Mouse (Mus musculus): ENCODE data around the gene Rbm33. TPM values are rescaled to one million over a fixed set of nuclear protein-coding genes. Genes with fewer than 3 reads are reported as not detected.

Rbm33 gene
- polyA plus RNA-seq, 1 experiment from 2014 or later = 10.0 TPM

- Histone ChIP-seq H3K9ac (no peak overlapping the region), H3K9me3 (no peaks in the 10 kb centered on the region), H3K27me3 (replicated peaks) (no peaks in the 10 kb centered on the region), H3K4me1 (replicated peaks) (no peaks in the 10 kb centered on the region), H3K4me2 (replicated peaks) (no peak overlapping the region), H3K27ac (no peak overlapping the region), H3K36me3 (peaks cover 19% of the 10 kb centered on the region; the same call in 1 of the 2 replicates), H3K4me3 (replicated peaks) (no peak overlapping the region)
- ATAC-seq = peak; percentile 58
- 78% methylated on average over 12 of the region's 12 CpGs for WGBS
These were observed 102.8 kb downstream of the Rbm33 start for GRCm38 (mm10) chr5:28419640-28420265.

- no peak overlapping the region for H3K4me3 ChIP-seq (replicated peaks)
- H3K27ac ChIP-seq = no peak overlapping the region
- no peak overlapping the region for H3K9ac ChIP-seq
- H3K27me3 ChIP-seq (replicated peaks) = no peaks in the 10 kb centered on the region
- no peaks in the 10 kb centered on the region for H3K9me3 ChIP-seq
- WGBS = 66% methylated on average over 4 of the region's 4 CpGs
- peaks cover under 1% of the 10 kb centered on the region; the same call in 1 of the 2 replicates for H3K36me3 ChIP-seq
- H3K4me1 ChIP-seq (replicated peaks) = no peaks in the 10 kb centered on the region
- ATAC-seq = no peak
- H3K4me2 ChIP-seq (replicated peaks) = no peak overlapping the region
These were observed 106.9 kb downstream of the Rbm33 start for GRCm38 (mm10) chr5:28423781-28424180.

GRCm38 (mm10) chr5:28425926-28426325, 109.0 kb downstream of the Rbm33 start:
- 93% methylated on average over 9 of the region's 9 CpGs for whole genome bisulfite sequencing
- no peaks in the 10 kb centered on the region for H3K4me1 ChIP-seq (replicated peaks)

GRCm38 (mm10) chr5:28450126-28450890, 133.4 kb downstream of the Rbm33 start:
- Histone ChIP-seq H3K4me1 (replicated peaks) (no peaks in the 10 kb centered on the region), H3K27ac (no peak overlapping the region), H3K9me3 (no peaks in the 10 kb centered on the region), H3K36me3 (no peaks in the 10 kb centered on the region), H3K9ac (no peak overlapping the region), H3K4me3 (replicated peaks) (no peak overlapping the region), H3K4me2 (replicated peaks) (no peak overlapping the region), H3K27me3 (replicated peaks) (0 out of 2 replicates have a peak, but pooled peaks cover under 1% of the 10 kb centered on the region)
- 61% methylated on average over 3 of the region's 3 CpGs for WGBS
- no peak for ATAC-seq

More at GRCm38 (mm10) chr5:28425926-28426325, 109.0 kb downstream of the Rbm33 start:
- no peak for ATAC-seq
- H3K27ac ChIP-seq = no peak overlapping the region
- no peaks in the 10 kb centered on the region for H3K36me3 ChIP-seq
- H3K4me2 ChIP-seq (replicated peaks) = no peak overlapping the region
- no peak overlapping the region for H3K4me3 ChIP-seq (replicated peaks)
- no peaks in the 10 kb centered on the region for H3K9me3 ChIP-seq
- H3K9ac ChIP-seq = no peak overlapping the region
- no peaks in the 10 kb centered on the region for H3K27me3 ChIP-seq (replicated peaks)

- Histone ChIP-seq H3K27ac (no peak overlapping the region), H3K4me3 (replicated peaks) (no peak overlapping the region), H3K4me1 (replicated peaks) (no peaks in the 10 kb centered on the region), H3K36me3 (no peaks in the 10 kb centered on the region), H3K27me3 (replicated peaks) (peaks cover 8% of the 10 kb centered on the region), H3K4me2 (replicated peaks) (no peak overlapping the region), H3K9me3 (no peaks in the 10 kb centered on the region), H3K9ac (no peak overlapping the region)
- 20% methylated on average over 6 of the region's 6 CpGs for WGBS
- peak; percentile 51; the same call in 1 of the 2 replicates for ATAC-seq
These were observed 134.2 kb downstream of the Rbm33 start for GRCm38 (mm10) chr5:28451053-28451638.

GRCm38 (mm10) chr5:28453086-28453485, 136.2 kb downstream of the Rbm33 start:
- Histone ChIP-seq H3K9me3 (no peaks in the 10 kb centered on the region), H3K4me1 (replicated peaks) (peaks cover 4% of the 10 kb centered on the region; the same call in 1 of the 2 replicates), H3K9ac (no peak overlapping the region), H3K27ac (no peak overlapping the region), H3K27me3 (replicated peaks) (peaks cover 20% of the 10 kb centered on the region), H3K36me3 (no peaks in the 10 kb centered on the region), H3K4me2 (replicated peaks) (no peak overlapping the region), H3K4me3 (replicated peaks) (no peak overlapping the region)
- WGBS = 82% methylated on average over 5 of the region's 5 CpGs
- ATAC-seq = no peak

- Histone ChIP-seq H3K4me2 (replicated peaks) (no peak overlapping the region), H3K9me3 (no peaks in the 10 kb centered on the region), H3K27ac (no peak overlapping the region), H3K36me3 (no peaks in the 10 kb centered on the region), H3K9ac (no peak overlapping the region), H3K27me3 (replicated peaks) (peaks cover 24% of the 10 kb centered on the region), H3K4me3 (replicated peaks) (no peak overlapping the region), H3K4me1 (replicated peaks) (peaks cover 7% of the 10 kb centered on the region; the same call in 1 of the 2 replicates)
- ATAC-seq = no peak
- WGBS = 48% methylated on average over 3 of the region's 3 CpGs
These were observed 136.6 kb downstream of the Rbm33 start for GRCm38 (mm10) chr5:28453523-28453922.

GRCm38 (mm10) chr5:28454546-28454945, 137.6 kb downstream of the Rbm33 start:
- no peak overlapping the region for H3K27ac ChIP-seq
- peaks cover 34% of the 10 kb centered on the region for H3K27me3 ChIP-seq (replicated peaks)
- no peak for ATAC-seq
- H3K9me3 ChIP-seq = no peaks in the 10 kb centered on the region
- H3K4me3 ChIP-seq (replicated peaks) = no peak overlapping the region
- no peak overlapping the region for H3K9ac ChIP-seq
- WGBS = 76% methylated on average over 6 of the region's 6 CpGs
- H3K4me2 ChIP-seq (replicated peaks) = no peak overlapping the region
- no peaks in the 10 kb centered on the region for H3K36me3 ChIP-seq
- H3K4me1 ChIP-seq (replicated peaks) = peaks cover 15% of the 10 kb centered on the region; the same call in 1 of the 2 replicates

GRCm38 (mm10) chr5:28455721-28456120, 138.8 kb downstream of the Rbm33 start:
- 85% methylated on average over 5 of the region's 5 CpGs for WGBS
- Histone ChIP-seq H3K27me3 (replicated peaks) (peaks cover 45% of the 10 kb centered on the region), H3K4me1 (replicated peaks) (peaks cover 23% of the 10 kb centered on the region; the same call in 1 of the 2 replicates), H3K4me2 (replicated peaks) (no peak overlapping the region), H3K27ac (no peak overlapping the region), H3K4me3 (replicated peaks) (no peak overlapping the region), H3K36me3 (no peaks in the 10 kb centered on the region), H3K9me3 (no peaks in the 10 kb centered on the region), H3K9ac (no peak overlapping the region)
- no peak for ATAC-seq

GRCm38 (mm10) chr5:28456366-28456765, 139.4 kb downstream of the Rbm33 start:
- no peak overlapping the region for H3K4me3 ChIP-seq (replicated peaks)
- H3K36me3 ChIP-seq = no peaks in the 10 kb centered on the region
- H3K9me3 ChIP-seq = no peaks in the 10 kb centered on the region
- 84% methylated on average over 1 of the region's 1 CpGs for WGBS
- no peak for ATAC-seq
- H3K4me2 ChIP-seq (replicated peaks) = no peak overlapping the region
- peaks cover 23% of the 10 kb centered on the region; the same call in 1 of the 2 replicates for H3K4me1 ChIP-seq (replicated peaks)
- H3K27me3 ChIP-seq (replicated peaks) = peaks cover 52% of the 10 kb centered on the region
- no peak overlapping the region for H3K9ac ChIP-seq
- H3K27ac ChIP-seq = no peak overlapping the region

GRCm38 (mm10) chr5:28457921-28458641, 141.2 kb downstream of the Rbm33 start:
- Histone ChIP-seq H3K4me3 (replicated peaks) (peak overlapping the region; percentile 35), H3K27ac (peak overlapping the region; percentile 51; the same call in 1 of the 2 replicates), H3K9ac (peak overlapping the region; percentile 34), H3K4me1 (replicated peaks) (peaks cover 25% of the 10 kb centered on the region; the same call in 1 of the 2 replicates), H3K27me3 (replicated peaks) (peaks cover 68% of the 10 kb centered on the region), H3K36me3 (no peaks in the 10 kb centered on the region), H3K9me3 (no peaks in the 10 kb centered on the region), H3K4me2 (replicated peaks) (peak overlapping the region; percentile 79)
- ATAC-seq = peak; percentile 18
- under 1% methylated on average over 95 of the region's 95 CpGs for WGBS
